Mouse (Mus musculus): ENCODE results near the gene Pced1b.

- TF ChIP-seq CTCF (IDR thresholded peaks at IDR 0.05; ENCODE audit: low read depth, low read length) (no peak), POLR2A (IDR thresholded peaks at IDR 0.05; ENCODE audit: insufficient read depth, low read length) (no peak)
These were observed 41.1 kb upstream of the Pced1b start for GRCm38 (mm10) chr15:97205776-97206175.
